Mouse (Mus musculus) hindbrain, embryonic 10.5 days (tissue): Measurements from ENCODE around the gene Naga. TPM values are rescaled to one million over a fixed set of nuclear protein-coding genes. Genes with fewer than 3 reads are reported as not detected.

Experiments used
- DNase-seq: peaks from one replicate; pipeline ENCODE4 v3.0.0-alpha.2; 2017; ENCODE audit warnings: low spot score
- H3K27ac ChIP-seq: fragments of 300-500 bp; sonication (generic); 2 replicates; pipeline ENCODE4 v1.5.1; 2016; ENCODE audit warnings: mild to moderate bottlenecking, moderate library complexity
- H3K27me3 ChIP-seq: fragments of 300-500 bp; sonication (generic); 2 replicates; pipeline ENCODE4 v1.6.1; 2016; ENCODE audit warnings: mild to moderate bottlenecking; ENCODE audit not compliant: poor library complexity, insufficient read depth, severe bottlenecking
- H3K36me3 ChIP-seq: fragments of 300-500 bp; sonication (generic); 2 replicates; pipeline ENCODE4 v1.6.1; 2016; ENCODE audit warnings: mild to moderate bottlenecking, moderate library complexity
- H3K4me1 ChIP-seq: fragments of 300-500 bp; sonication (generic); replicated peaks from 2 replicates; pipeline ENCODE4 v1.6.1; 2016; ENCODE audit warnings: mild to moderate bottlenecking
- H3K4me3 ChIP-seq: fragments of 300-500 bp; sonication (generic); 2 replicates; pipeline ENCODE4 v1.5.1; 2016; ENCODE audit warnings: mild to moderate bottlenecking, moderate library complexity
- H3K9me3 ChIP-seq: fragments of 300-500 bp; sonication (generic); 2 replicates; pipeline ENCODE4 v1.6.1; 2016; ENCODE audit warnings: mild to moderate bottlenecking, moderate library complexity
- WGBS: fragments of 180-500 bp; shearing (Covaris S2); methylation state at CpG from one replicate; pipeline ENCODE4 v1.1.7; 2016; 5-methylcytosine and 5-hydroxymethylcytosine counted together
- polyA plus RNA-seq: library from polyadenylated mRNA; unstranded; fragments of >200 nt; fragmentation: Nextera tagmentation; extraction: Ambion mirVana; gene quantifications from 2 replicates; pipeline ENCODE4 v1.2.1, GENCODE M21; 2016

The Naga gene
- polyA plus RNA-seq, result 20.9 and 24.9 TPM in 2 replicates

DNA sequence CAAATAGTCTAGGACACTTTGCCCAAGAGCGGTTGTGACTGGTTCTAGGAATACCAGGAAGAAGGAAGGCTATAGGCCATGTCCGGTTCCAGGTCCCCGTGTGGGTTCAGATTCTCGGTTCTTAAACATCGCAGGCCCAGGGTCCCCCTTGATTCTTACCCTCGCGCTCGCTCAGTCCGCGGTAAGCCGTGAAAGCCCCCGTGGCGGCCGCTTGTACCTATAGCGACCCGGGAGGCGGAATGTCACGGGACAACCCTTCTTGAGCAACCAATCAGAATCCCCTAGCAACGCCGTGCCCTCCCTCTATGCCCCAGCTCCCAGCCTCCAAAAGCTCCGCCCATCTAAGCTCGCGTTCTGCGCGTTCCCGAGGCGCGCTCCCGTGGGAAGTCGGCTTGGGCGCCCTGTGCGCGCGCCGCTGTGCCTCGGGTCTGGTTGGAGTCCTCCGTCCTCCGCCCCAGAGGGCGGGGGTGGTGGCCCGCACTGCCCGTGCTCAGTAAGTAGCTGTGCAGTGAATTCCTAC is at the start of gene Naga, which contains the start of the genes Pheta2 and Smdt1:
TSS of gene Naga (minus strand) at position 333 of the 520 bp plus-strand sequence.
TSS of gene Pheta2 (plus strand) at position 350 of the 520 bp plus-strand sequence.
TSS of gene Smdt1 (plus strand) at position 367 of the 520 bp plus-strand sequence.
- WGBS, result under 1% methylated on average over 41 of the region's 41 CpGs
- Histone ChIP-seq H3K27ac (peak within 1 kb of the TSS; percentile 90), H3K27me3 (peaks cover 32% of the 10 kb centered on the region), H3K9me3 (no peaks in the 10 kb centered on the region), H3K4me3 (peak within 1 kb of the TSS; percentile 60), H3K36me3 (peaks cover 23% of the 10 kb centered on the region), H3K4me1 (peaks cover 60% of the 10 kb centered on the region)
- peak; percentile 96 for DNase-seq

DNA sequence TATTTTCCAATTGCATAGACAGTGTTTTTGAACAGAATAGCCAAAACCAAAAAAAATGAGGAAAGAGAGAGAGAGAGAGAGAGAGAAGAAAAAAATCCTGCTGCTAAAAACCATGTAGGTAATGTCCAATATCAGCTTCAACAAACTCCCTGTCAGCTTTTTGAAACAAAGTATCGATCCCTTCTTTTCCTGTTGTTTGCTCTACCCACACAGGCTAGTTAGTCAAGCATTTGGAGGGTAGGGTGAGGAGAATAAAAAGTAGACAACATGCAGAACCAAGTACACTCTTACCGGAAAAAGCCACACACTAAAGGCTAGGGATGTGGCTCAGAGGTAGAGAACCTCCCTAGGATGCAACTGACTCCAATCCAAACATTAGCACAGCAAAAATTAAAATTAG is 47.0 kb upstream of the Naga start:
- Histone ChIP-seq H3K36me3 (no peaks in the 10 kb centered on the region), H3K9me3 (no peaks in the 10 kb centered on the region), H3K27me3 (no peaks in the 10 kb centered on the region), H3K4me1 (peaks cover 5% of the 10 kb centered on the region), H3K4me3 (no peak overlapping the region), H3K27ac (no peak overlapping the region)
- WGBS, result 93% methylated on average over 2 of the region's 2 CpGs
- no peak for DNase-seq

- Histone ChIP-seq H3K4me1 (peaks cover 38% of the 10 kb centered on the region), H3K4me3 (no peak overlapping the region), H3K36me3 (no peaks in the 10 kb centered on the region), H3K9me3 (no peaks in the 10 kb centered on the region), H3K27me3 (no peaks in the 10 kb centered on the region), H3K27ac (no peak overlapping the region)
- DNase-seq, result no peak
- 86% methylated on average over 2 of the region's 2 CpGs for WGBS
Measured at GRCm38 (mm10) chr15:82382441-82382840, 43.7 kb upstream of the Naga start.

GRCm38 (mm10) chr15:82380714-82381062 is 42.0 kb upstream of the Naga start:
- WGBS, result 38% methylated on average over 7 of the region's 7 CpGs
- peak overlapping the region; percentile 54 for H3K4me3 ChIP-seq
- no peaks in the 10 kb centered on the region for H3K36me3 ChIP-seq
- H3K4me1 ChIP-seq, result peaks cover 52% of the 10 kb centered on the region
- no peak for DNase-seq
- peak overlapping the region; percentile 87 for H3K27ac ChIP-seq
- no peaks in the 10 kb centered on the region for H3K9me3 ChIP-seq
- H3K27me3 ChIP-seq, result no peaks in the 10 kb centered on the region

DNA sequence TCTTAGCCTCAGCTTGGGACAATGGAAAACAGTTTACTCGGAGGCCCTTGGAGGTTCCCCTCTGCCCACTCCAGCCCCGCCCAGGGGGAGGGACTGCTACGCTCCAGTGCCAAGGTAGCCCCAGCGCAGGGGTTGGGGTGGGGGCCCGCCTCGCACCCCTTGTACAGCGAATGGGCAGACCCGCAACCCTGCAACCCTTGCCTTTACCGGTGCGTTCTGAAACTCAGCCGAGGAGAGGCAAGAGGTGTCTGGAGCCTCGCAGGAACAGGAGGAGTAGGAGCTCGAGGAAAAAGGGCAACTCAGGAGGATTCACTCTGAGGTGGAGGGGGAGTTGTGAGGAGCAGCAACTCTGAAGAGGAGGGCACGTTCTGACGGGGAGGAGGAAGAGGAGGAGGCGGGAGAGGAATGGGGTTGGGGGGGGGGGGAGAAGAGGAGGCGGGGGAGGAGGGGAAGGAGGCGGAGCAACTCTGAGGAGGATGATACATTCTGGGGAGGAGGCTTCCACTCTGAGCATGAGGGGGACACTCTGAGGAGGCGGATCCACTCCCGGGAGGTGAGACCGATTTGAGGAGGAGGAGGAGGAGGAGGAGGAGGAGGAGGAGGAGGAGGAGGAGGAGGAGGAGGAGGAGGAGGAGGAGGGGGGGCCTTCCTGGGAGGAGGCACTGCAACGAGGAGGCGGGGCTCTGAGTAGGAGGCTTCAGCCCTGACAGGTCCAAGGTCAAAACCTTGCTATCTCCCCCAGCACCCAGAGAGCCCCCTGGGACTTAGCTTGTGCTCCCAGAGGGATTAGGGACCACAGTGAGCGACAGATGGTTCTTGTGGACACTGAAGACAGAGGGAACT is 41.4 kb upstream of the Naga start, which contains the start of gene Cyp2d22:
TSS of gene Cyp2d22 (minus strand) at position 390 of the 843 bp plus-strand sequence.
- Histone ChIP-seq H3K36me3 (no peaks in the 10 kb centered on the region), H3K4me3 (peak within 1 kb of the TSS; percentile 54), H3K9me3 (no peaks in the 10 kb centered on the region), H3K4me1 (peaks cover 54% of the 10 kb centered on the region), H3K27me3 (no peaks in the 10 kb centered on the region), H3K27ac (peak within 1 kb of the TSS; percentile 87)
- DNase-seq, result peak; percentile 58
- 2% methylated on average over 18 of the region's 24 CpGs for WGBS

DNA sequence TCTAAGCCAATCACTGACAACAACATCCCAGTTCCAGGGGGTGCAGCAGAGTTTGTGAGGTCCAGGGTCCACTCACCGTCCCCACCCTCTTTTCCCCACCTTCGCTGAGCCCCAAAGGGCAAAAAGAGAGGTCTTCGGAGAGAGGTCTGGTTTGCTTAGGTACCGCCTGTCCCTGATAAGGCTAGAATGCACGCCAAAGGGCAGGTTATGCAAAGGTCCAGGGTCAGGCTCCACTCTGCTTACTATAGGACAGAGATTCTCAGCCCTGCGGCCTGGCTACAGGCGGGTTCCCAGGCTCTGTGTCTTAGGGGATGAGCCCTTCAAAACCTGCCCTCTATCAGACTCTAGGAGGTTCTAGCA is 40.8 kb upstream of the Naga start:
- 15% methylated on average over 7 of the region's 7 CpGs for WGBS
- Histone ChIP-seq H3K9me3 (no peaks in the 10 kb centered on the region), H3K36me3 (no peaks in the 10 kb centered on the region), H3K4me1 (peaks cover 54% of the 10 kb centered on the region), H3K27ac (peak overlapping the region; percentile 87), H3K4me3 (peak overlapping the region; percentile 54), H3K27me3 (no peaks in the 10 kb centered on the region)
- no peak for DNase-seq

GRCm38 (mm10) chr15:82378261-82379180 is 39.8 kb upstream of the Naga start:
- 57% methylated on average over 15 of the region's 15 CpGs for WGBS
- peaks cover 61% of the 10 kb centered on the region for H3K4me1 ChIP-seq
- no peak for DNase-seq
- no peaks in the 10 kb centered on the region for H3K36me3 ChIP-seq
- H3K4me3 ChIP-seq, result no peak overlapping the region
- 0 out of 2 replicates have a peak overlapping the region, but pooled peaks have one; percentile 2 for H3K27ac ChIP-seq
- no peaks in the 10 kb centered on the region for H3K9me3 ChIP-seq
- H3K27me3 ChIP-seq, result no peaks in the 10 kb centered on the region

DNA sequence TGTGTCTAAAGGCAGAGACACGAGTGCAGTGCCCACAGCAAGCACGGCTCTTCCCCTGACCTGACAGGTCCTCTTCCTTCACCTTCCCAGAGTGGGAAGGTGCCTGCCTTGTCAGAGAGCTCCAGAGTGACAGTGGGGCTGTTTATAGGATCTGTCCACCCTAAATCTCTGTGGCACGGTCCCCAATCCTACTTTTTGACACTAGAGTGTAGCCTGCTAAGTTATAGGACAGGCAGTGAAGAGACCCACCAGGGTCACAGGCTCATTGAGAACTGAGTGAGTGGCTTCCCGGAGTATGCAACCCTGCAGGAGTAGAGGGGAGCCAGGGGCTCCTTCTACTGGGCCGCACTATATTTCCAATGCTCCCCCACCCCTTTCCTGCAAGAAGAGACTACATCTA is 39.0 kb upstream of the Naga start:
- Histone ChIP-seq H3K36me3 (no peaks in the 10 kb centered on the region), H3K4me1 (peaks cover 69% of the 10 kb centered on the region), H3K27me3 (no peaks in the 10 kb centered on the region), H3K9me3 (no peaks in the 10 kb centered on the region), H3K27ac (no peak overlapping the region), H3K4me3 (no peak overlapping the region)
- WGBS, result 80% methylated on average over 5 of the region's 5 CpGs
- no peak for DNase-seq

- Histone ChIP-seq H3K4me1 (peaks cover 69% of the 10 kb centered on the region), H3K27ac (peak overlapping the region; percentile 70; the same call in 1 of the 2 replicates), H3K27me3 (no peaks in the 10 kb centered on the region), H3K36me3 (no peaks in the 10 kb centered on the region), H3K4me3 (no peak overlapping the region), H3K9me3 (no peaks in the 10 kb centered on the region)
- WGBS, result 73% methylated on average over 17 of the region's 17 CpGs
- no peak for DNase-seq
Measured at GRCm38 (mm10) chr15:82376393-82377138, 37.8 kb upstream of the Naga start.

DNA sequence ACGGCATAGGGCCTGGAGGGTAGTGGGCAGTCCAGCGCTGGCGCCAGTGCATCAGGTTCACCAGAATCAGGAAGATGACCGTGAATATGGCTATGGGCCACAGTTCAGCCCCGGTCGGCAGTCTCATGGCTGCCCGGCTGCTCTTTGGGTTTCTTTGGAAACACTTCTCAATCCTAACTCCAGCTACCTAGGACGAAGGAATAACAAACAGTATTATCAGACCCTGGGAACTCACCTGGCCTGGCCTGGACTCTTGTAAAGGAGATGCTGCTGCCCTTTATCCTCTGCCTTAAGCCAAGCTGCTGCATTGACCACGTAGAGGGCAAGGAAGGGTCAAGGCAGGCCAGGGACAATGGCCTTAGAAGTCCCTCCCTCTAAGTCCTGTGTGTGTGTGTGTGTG is 37.1 kb upstream of the Naga start:
- WGBS, result 88% methylated on average over 9 of the region's 9 CpGs
- no peak for DNase-seq
- H3K4me3 ChIP-seq, result no peak overlapping the region
- no peaks in the 10 kb centered on the region for H3K9me3 ChIP-seq
- H3K36me3 ChIP-seq, result no peaks in the 10 kb centered on the region
- H3K27me3 ChIP-seq, result no peaks in the 10 kb centered on the region
- H3K4me1 ChIP-seq, result peaks cover 65% of the 10 kb centered on the region
- 0 out of 2 replicates have a peak overlapping the region, but pooled peaks have one; percentile 51 for H3K27ac ChIP-seq

DNA sequence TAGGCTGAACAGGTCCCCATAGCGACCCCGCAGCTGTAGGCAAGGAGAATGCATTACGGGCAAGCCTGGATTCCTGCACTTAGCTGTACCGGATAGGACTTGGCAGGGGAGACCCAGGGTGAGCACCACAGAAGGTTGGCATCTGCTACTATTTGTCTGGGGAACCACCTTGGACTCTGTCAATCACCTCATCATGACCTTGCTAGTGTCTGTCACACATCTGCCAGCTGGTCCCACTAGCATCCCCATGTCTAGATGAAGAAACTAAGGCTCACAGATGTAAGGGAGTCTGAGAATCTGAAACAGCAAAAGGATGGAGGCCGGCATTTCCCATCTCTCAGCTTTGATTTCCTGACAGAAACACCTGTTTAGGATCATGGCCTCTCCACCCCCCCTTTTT is 35.7 kb upstream of the Naga start:
- H3K9me3 ChIP-seq, result no peaks in the 10 kb centered on the region
- 74% methylated on average over 5 of the region's 5 CpGs for WGBS
- no peak overlapping the region for H3K27ac ChIP-seq
- peaks cover 51% of the 10 kb centered on the region for H3K4me1 ChIP-seq
- no peaks in the 10 kb centered on the region for H3K27me3 ChIP-seq
- no peak for DNase-seq
- no peaks in the 10 kb centered on the region for H3K36me3 ChIP-seq
- no peak overlapping the region for H3K4me3 ChIP-seq

- DNase-seq, result no peak
- no peaks in the 10 kb centered on the region for H3K36me3 ChIP-seq
- H3K4me1 ChIP-seq, result peaks cover 36% of the 10 kb centered on the region
- H3K4me3 ChIP-seq, result no peak overlapping the region
- H3K27me3 ChIP-seq, result no peaks in the 10 kb centered on the region
- WGBS, result 85% methylated on average over 5 of the region's 5 CpGs
- no peaks in the 10 kb centered on the region for H3K9me3 ChIP-seq
- H3K27ac ChIP-seq, result 0 out of 2 replicates have a peak overlapping the region, but pooled peaks have one; percentile 4
Measured at GRCm38 (mm10) chr15:82372991-82373390, 34.3 kb upstream of the Naga start.
